Mouse (Mus musculus) ES-E14 (cell line): Measurements from ENCODE around the gene Gnai1.

ENCODE experiments used
- CHD2 ChIP-seq: IDR thresholded peaks from 2 replicates; pipeline ENCODE4 v1.6.1; 2014; ENCODE audit warnings: mild to moderate bottlenecking, low read depth, low read length, inconsistent platforms
- HCFC1 ChIP-seq: IDR thresholded peaks from 2 replicates; pipeline ENCODE4 v1.6.1; 2012; ENCODE audit warnings: low read length, inconsistent platforms, borderline replicate concordance; ENCODE audit not compliant: insufficient read depth
- MAFK ChIP-seq: IDR thresholded peaks from 2 replicates; pipeline ENCODE4 v1.6.1; 2014; ENCODE audit warnings: mild to moderate bottlenecking, low read depth, low read length, inconsistent platforms; ENCODE audit not compliant: insufficient read depth
- ZC3H11A ChIP-seq: IDR thresholded peaks from 2 replicates; pipeline ENCODE4 v1.6.1; 2012; ENCODE audit warnings: low read depth, mild to moderate bottlenecking, inconsistent platforms, low read length, borderline replicate concordance
- ZNF384 ChIP-seq: IDR thresholded peaks from 2 replicates; pipeline ENCODE4 v1.6.1; 2012; ENCODE audit warnings: low read depth, low read length, inconsistent platforms

DNA sequence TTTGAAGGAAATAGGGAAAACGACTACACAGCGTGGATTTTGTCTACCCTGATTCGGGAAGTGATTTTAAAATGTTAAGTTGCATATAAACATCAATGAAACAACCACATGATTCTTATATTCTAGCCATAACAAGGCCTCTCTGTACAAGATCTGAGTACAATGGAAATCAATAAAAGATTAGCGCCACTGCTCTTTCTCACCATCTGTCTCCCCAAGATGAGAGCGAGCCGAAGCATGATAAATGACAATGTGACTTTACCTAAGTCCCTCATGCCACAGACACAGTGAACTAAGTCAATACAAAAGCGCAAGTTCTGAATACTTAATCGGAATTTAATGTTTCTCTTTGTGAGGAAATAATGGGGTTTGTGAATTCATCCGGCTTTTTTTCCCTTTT, 36.6 kb downstream of the Gnai1 start:
- TF ChIP-seq ZNF384 (no peak), CHD2 (no peak), ZC3H11A (no peak), HCFC1 (no peak), MAFK (no peak)
